Mouse (Mus musculus) MN1 (cell line): ENCODE results near the gene Snrnp27.

Experiments used
- DNase-seq: peaks from one replicate; pipeline ENCODE4 v3.0.0-alpha.2; 2016; ENCODE audit warnings: low spot score

Snrnp27 gene

GRCm38 (mm10) chr6:86665076-86665475, 19.2 kb downstream of the Snrnp27 start:
- DNase-seq: no peak

- no peak for DNase-seq
These were observed 24.0 kb downstream of the Snrnp27 start for GRCm38 (mm10) chr6:86660161-86660877.

- no peak for DNase-seq
These were observed 25.8 kb downstream of the Snrnp27 start for GRCm38 (mm10) chr6:86658501-86658900.

- DNase-seq: no peak
These were observed 29.9 kb downstream of the Snrnp27 start for GRCm38 (mm10) chr6:86654270-86654916.

- DNase-seq: no peak
These were observed 31.3 kb downstream of the Snrnp27 start for GRCm38 (mm10) chr6:86653026-86653425.

GRCm38 (mm10) chr6:86646143-86646542, 38.2 kb downstream of the Snrnp27 start:
- DNase-seq: no peak

GRCm38 (mm10) chr6:86645551-86645950, 38.8 kb downstream of the Snrnp27 start:
- DNase-seq: no peak

GRCm38 (mm10) chr6:86644775-86645400, 39.4 kb downstream of the Snrnp27 start:
- no peak for DNase-seq

GRCm38 (mm10) chr6:86641716-86642115, 42.6 kb downstream of the Snrnp27 start:
- no peak for DNase-seq

- no peak for DNase-seq
These were observed 43.5 kb downstream of the Snrnp27 start for GRCm38 (mm10) chr6:86640776-86641175.

GRCm38 (mm10) chr6:86640161-86640560, 44.2 kb downstream of the Snrnp27 start:
- DNase-seq: no peak

GRCm38 (mm10) chr6:86639180-86640160, 44.9 kb downstream of the Snrnp27 start:
- DNase-seq: peak; percentile 16

- peak; percentile 14 for DNase-seq
These were observed 45.9 kb downstream of the Snrnp27 start for GRCm38 (mm10) chr6:86638434-86638833.

GRCm38 (mm10) chr6:86637860-86638259, 46.5 kb downstream of the Snrnp27 start:
- DNase-seq: no peak

GRCm38 (mm10) chr6:86637171-86637835, 47.0 kb downstream of the Snrnp27 start:
- no peak for DNase-seq

GRCm38 (mm10) chr6:86636495-86636894, 47.8 kb downstream of the Snrnp27 start:
- no peak for DNase-seq

GRCm38 (mm10) chr6:86630141-86630540, 54.2 kb downstream of the Snrnp27 start:
- no peak for DNase-seq

- no peak for DNase-seq
These were observed 56.4 kb downstream of the Snrnp27 start, which contains the start of gene Asprv1 for GRCm38 (mm10) chr6:86627946-86628345. Gene Asprv1 (plus strand): TSS chr6:86628164.
